Mouse (Mus musculus) intestine, postnatal 0 days (tissue): ENCODE results near the gene Vim. TPM values are rescaled to one million over a fixed set of nuclear protein-coding genes. Genes with fewer than 3 reads are reported as not detected.
"Not testable (repeated sequence)": the region's sequence is repeated elsewhere in the genome, so short reads cannot be mapped to it uniquely, and the experiment has no call there.

ENCODE experiments used
- ATAC-seq: fragments of 200-750 bp; cut with Nextera tagmentation; 2 replicates; pipeline ENCODE4 v1.8.0; 2017; ENCODE audit warnings: mild to moderate bottlenecking, moderate TSS enrichment, moderate library complexity
- H3K27ac ChIP-seq: fragments of 300-500 bp; sonication (generic); 2 replicates; pipeline ENCODE4 v1.5.1; 2014; ENCODE audit warnings: mild to moderate bottlenecking, low read depth, low read length, moderate library complexity
- H3K27me3 ChIP-seq: fragments of 300-500 bp; sonication (generic); replicated peaks from 2 replicates; pipeline ENCODE4 v1.6.1; 2014; ENCODE audit warnings: low read length, mixed read lengths; ENCODE audit not compliant: control insufficient read depth, insufficient read depth
- H3K36me3 ChIP-seq: fragments of 300-500 bp; sonication (generic); 2 replicates; pipeline ENCODE4 v1.6.1; 2014; ENCODE audit warnings: mild to moderate bottlenecking, moderate library complexity; ENCODE audit not compliant: control insufficient read depth, insufficient read depth
- H3K4me1 ChIP-seq: fragments of 300-500 bp; sonication (generic); replicated peaks from 2 replicates; pipeline ENCODE4 v1.6.1; 2014; ENCODE audit warnings: antibody characterized with exemption, low read length, mixed read lengths; ENCODE audit not compliant: control insufficient read depth, insufficient read depth
- H3K4me2 ChIP-seq: fragments of 300-500 bp; sonication (generic); replicated peaks from 2 replicates; pipeline ENCODE4 v1.6.1; 2014; ENCODE audit warnings: low read depth, mild to moderate bottlenecking, moderate library complexity
- H3K4me3 ChIP-seq: fragments of 300-500 bp; sonication (generic); 2 replicates; pipeline ENCODE4 v1.5.1; 2014; ENCODE audit warnings: low read depth, low read length
- H3K9ac ChIP-seq: fragments of 300-500 bp; sonication (generic); 2 replicates; pipeline ENCODE4 v1.6.1; 2014; ENCODE audit warnings: mild to moderate bottlenecking, low read depth, low read length
- H3K9me3 ChIP-seq: fragments of 300-500 bp; sonication (generic); 2 replicates; pipeline ENCODE4 v1.6.1; 2016; ENCODE audit warnings: mixed run types; ENCODE audit not compliant: control insufficient read depth
- CTCF ChIP-seq: sonication (generic); IDR thresholded peaks from 2 replicates; pipeline ENCODE4 v1.5.1; 2016; ENCODE audit warnings: low read depth, mild to moderate bottlenecking, control low read depth, antibody characterized with exemption, moderate library complexity
- whole genome bisulfite sequencing: fragments of 180-500 bp; shearing (Covaris S2); extraction: QIAGEN DNeasy Blood & Tissue Kit; methylation state at CpG from one replicate; pipeline ENCODE4 v1.1.7; 2014; 5-methylcytosine and 5-hydroxymethylcytosine counted together
- polyA plus RNA-seq: library from polyadenylated mRNA; unstranded; fragments of >200 nt; fragmentation: Nextera tagmentation; extraction: Ambion mirVana; gene quantifications from 2 replicates; pipeline ENCODE4 v1.2.1, GENCODE M21; 2015

The Vim gene
- polyA plus RNA-seq, 1 experiment from 2014 or later, result 272 TPM

DNA sequence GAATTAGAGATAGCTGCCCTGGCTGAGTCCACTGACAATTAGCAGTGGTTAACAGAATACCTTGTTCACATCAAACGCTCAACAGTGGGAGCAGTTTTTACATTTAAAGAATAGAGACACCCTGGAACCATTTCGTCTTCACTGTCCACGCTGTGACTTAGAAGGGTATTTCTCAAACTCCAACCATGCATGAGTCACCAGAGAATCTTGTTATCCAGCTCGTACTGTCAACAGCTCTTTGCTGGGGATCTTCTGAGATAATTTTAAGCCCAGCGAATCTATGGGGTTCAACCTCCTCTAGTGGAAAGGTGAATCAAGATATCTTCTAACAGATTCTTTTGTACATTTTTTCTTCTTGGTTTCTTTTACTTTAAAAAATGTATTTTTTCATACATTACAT lies 24.4 kb downstream of the Vim start:
- H3K9ac ChIP-seq, result no peak overlapping the region
- H3K4me2 ChIP-seq, result no peak overlapping the region
- no peaks in the 10 kb centered on the region for H3K36me3 ChIP-seq
- WGBS, result 70% methylated on average over 5 of the region's 5 CpGs
- TF ChIP-seq CTCF, result no peak
- no peaks in the 10 kb centered on the region for H3K9me3 ChIP-seq
- no peaks in the 10 kb centered on the region for H3K4me1 ChIP-seq
- H3K27ac ChIP-seq, result no peak overlapping the region
- H3K4me3 ChIP-seq, result no peak overlapping the region
- no peaks in the 10 kb centered on the region for H3K27me3 ChIP-seq
- ATAC-seq, result no peak

DNA sequence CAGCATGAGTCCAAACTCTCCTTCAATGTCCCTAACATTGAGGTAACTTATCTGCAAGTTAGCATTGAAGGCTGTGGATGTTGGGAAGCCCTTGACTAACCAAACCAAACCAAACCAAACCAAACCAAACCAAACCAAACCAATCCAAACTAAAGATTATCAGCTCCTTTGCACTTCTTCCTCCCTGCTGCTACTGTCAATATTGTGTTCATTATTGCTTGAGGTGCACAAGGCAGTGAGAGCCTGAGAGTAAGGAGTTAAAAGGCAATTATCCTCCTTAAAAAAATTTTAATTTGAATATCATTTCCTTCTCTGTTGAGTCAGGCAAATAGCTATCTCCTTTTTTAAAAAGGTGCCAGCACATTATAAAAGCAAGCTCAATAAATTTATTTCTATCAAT lies 29.4 kb downstream of the Vim start:
- H3K9ac ChIP-seq, result no peak overlapping the region
- H3K36me3 ChIP-seq, result no peaks in the 10 kb centered on the region
- H3K4me2 ChIP-seq, result no peak overlapping the region
- no peak overlapping the region for H3K4me3 ChIP-seq
- no peaks in the 10 kb centered on the region for H3K4me1 ChIP-seq
- ATAC-seq, result no peak
- no peaks in the 10 kb centered on the region for H3K27me3 ChIP-seq
- no peaks in the 10 kb centered on the region for H3K9me3 ChIP-seq
- no peak for TF ChIP-seq CTCF
- H3K27ac ChIP-seq, result no peak overlapping the region

DNA sequence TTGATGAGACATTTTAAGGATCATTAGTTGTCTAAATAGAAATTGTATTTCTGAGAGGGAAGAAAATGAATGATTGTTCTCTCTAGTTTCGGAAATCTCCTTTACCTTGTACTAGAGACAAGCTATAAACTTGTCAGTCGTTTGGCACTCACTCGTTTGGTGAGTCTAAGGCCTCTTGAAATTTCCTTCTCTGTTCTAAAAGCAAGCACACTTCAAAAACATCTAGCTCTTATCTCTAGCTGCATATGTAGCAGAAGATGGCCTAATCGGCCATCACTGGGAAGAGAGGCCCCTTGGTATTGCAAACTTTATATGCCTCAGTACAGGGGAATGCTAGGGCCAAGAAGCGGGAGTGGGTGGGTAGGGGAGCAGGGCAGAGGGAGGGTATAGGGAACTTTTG lies 29.9 kb downstream of the Vim start:
- not testable (repeated sequence) for H3K9ac ChIP-seq, H3K27ac ChIP-seq, H3K36me3 ChIP-seq, H3K27me3 ChIP-seq, H3K9me3 ChIP-seq, H3K4me3 ChIP-seq, H3K4me1 ChIP-seq, ATAC-seq, H3K4me2 ChIP-seq
- 59% methylated on average over 5 of the region's 5 CpGs for WGBS

DNA sequence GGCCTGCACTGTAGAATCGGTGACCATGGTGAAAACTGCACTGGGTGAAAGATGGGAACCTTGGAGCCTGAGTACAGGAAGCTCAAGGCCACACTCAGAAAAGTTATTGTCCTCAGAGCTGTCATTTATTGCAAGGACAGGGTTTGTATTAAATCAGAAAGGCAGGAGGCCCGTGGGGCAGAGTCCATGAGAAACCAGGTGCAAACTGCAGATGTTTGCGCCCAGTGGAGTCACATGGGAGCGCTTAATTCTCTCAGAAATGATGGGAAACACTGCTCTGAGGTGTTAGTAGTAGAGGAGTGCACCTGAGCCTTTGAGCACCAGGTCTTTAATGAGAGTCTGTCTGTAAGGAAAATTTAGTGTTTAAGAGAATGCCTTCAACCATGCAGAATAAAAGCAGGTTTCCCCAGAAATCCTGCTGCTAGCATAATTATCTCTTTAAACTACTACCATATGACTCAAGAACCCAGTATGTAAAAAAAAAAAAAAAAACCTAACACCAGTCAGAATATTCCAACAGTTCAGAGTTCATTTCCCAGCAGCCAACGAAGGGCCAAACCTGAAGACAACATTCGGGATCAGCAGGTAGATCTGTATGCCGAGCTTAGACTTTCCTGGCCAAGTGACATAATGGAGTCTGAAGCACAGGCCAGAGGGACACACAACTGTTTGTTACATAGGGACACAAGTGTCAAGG lies 56.6 kb downstream of the Vim start:
- Histone ChIP-seq H3K9ac (no peak overlapping the region), H3K27me3 (no peaks in the 10 kb centered on the region), H3K36me3 (no peaks in the 10 kb centered on the region), H3K4me1 (no peaks in the 10 kb centered on the region), H3K9me3 (no peaks in the 10 kb centered on the region), H3K27ac (no peak overlapping the region; the same call in 1 of the 2 replicates), H3K4me3 (no peak overlapping the region), H3K4me2 (no peak overlapping the region)
- no peak for TF ChIP-seq CTCF
- WGBS, result 39% methylated on average over 7 of the region's 7 CpGs
- ATAC-seq, result peak; percentile 94

Other genes with a start within 250 kb of the Vim start
- gene Cubn, start 82.1 kb upstream of the Vim start, polyA plus RNA-seq, result 32.1 and 41.6 TPM in 2 replicates
- gene Trdmt1, start 29.3 kb upstream of the Vim start, polyA plus RNA-seq, result 6.3 and 6.8 TPM in 2 replicates
- gene St8sia6, start 220.1 kb downstream of the Vim start, polyA plus RNA-seq, result 0.60 and 0.65 TPM in 2 replicates